Mouse (Mus musculus) heart, postnatal 0 days (tissue): ENCODE results near the gene Zfp652.

Source experiments
- CTCF ChIP-seq: IDR thresholded peaks from 2 replicates; pipeline ENCODE4 v1.5.1; 2016; ENCODE audit warnings: antibody characterized with exemption, control low read depth, low read depth
- EP300 ChIP-seq: IDR thresholded peaks from 2 replicates; pipeline ENCODE4 v1.6.1; 2016; ENCODE audit warnings: antibody characterized with exemption, low read depth

DNA sequence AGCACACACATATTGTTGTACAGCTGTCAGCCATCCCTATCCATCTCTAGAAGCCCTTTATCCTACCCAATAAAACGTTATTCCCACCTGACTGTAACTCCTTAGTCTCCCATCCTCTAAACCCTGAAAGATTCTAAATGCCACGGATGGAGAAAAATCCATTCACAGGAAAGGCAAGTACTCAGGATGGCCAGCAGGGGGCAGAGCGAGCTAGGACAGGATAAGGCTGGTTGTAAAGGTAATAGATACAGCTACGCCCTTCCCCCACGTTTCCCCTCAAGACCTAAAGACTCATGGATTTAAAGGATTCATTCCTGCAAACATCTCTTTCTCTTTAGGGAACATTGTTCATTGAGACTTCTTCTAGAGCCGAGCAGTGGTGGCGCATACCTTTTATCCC lies 163.8 kb downstream of the Zfp652 start:
- peak; percentile 86 for TF ChIP-seq CTCF
- TF ChIP-seq EP300, result no peak
